Mouse (Mus musculus) natural killer cell, adult 2 months (primary cell): ENCODE measurements around the gene Bnc2.

Source experiments
- DNase-seq, 2 experiments: peaks; one replicate each; pipeline ENCODE4 v3.0.0; 2022; ENCODE audit warnings: low spot score in 2 of 2

The Bnc2 gene

DNA sequence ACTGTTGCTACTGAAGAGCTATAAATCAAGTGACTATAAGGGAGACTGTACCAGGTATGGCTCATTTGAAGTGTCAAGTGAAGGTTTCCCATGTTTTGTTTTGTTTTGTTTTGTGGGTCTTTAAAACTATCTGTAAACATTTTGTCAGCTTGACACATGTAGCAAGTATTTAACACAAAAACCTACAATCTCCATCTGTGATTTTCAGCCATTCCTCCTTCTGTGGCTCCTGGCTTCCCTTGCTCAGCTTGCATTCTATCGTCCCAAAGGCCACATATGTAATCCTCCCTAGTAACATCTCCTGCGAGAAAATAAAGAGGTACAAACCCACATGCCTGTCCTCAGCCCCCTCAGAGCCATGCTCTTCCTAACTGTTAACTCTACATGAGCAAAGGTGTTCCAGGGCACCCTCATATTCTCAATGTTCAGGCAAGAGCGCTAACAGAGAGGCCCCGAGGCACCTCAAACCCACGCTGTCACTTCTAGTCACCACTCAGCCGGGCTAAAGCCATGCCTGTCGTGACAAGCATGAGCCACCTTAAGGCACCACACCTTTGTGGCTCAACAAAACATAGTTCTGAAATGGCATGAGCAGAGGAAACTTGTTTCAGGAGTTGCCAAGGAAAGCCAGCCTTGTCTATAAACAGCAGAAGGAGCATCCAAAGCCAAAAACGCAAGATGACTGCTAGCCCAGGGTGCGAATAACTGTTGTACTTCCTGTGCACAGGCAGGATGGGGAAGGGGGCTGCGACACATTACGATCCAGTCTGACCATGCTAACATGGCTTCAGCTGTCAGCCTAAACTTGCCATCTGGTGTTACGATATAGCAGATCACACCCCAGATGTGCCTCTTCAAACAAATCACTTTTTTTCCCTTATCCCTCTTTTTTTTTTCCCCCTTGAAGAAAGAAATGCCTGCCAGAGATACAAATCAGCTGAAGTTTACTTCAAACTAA lies 42.0 kb downstream of the Bnc2 start:
- no peak for DNase-seq

- no peak for DNase-seq
Measured at GRCm38 (mm10) chr4:84627616-84628015, 47.5 kb downstream of the Bnc2 start.

GRCm38 (mm10) chr4:84623312-84623711 lies 51.8 kb downstream of the Bnc2 start:
- no peak for DNase-seq

- DNase-seq = no peak
Measured at GRCm38 (mm10) chr4:84621785-84622184, 53.3 kb downstream of the Bnc2 start.

DNA sequence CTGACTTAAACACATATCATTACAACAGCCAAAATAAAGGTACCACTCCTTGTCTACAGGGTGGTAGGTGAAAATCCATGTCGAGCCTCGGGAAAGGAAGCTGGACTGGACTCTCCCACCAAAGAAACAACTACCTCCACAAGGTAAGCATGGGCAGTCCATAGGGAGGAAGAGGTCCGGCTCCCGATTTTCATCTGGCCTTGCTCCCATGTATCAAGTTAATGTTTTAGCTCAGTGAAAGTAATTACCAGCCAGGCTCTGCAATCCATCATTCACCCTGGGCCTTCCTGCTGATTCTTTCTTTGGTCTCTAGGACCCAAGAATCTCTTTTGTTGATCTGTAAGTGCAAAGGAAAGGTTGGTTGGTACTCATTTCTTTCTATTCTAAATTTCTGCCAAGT lies 65.2 kb downstream of the Bnc2 start:
- no peak for DNase-seq

DNA sequence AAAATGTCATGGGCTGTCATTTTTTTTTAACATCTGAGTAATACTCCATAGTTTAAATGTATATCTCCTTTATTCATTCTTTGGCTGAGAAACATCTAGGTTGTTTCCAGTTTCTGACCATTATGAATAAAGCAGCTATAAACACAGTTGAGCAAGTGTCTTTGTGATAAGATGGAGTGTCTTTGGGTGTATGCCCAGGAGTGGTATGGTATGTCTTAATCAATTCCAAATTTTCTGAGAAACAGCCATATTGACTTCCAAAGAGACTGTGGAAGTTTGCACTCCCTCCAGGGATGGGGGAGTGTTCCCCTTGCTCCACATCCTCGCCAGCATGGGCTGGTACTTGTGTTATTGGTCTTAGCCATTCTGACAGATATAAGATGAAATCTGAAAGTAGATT lies 70.6 kb downstream of the Bnc2 start:
- DNase-seq = no peak

GRCm38 (mm10) chr4:84580260-84580952 lies 94.7 kb downstream of the Bnc2 start:
- DNase-seq = no peak

DNA sequence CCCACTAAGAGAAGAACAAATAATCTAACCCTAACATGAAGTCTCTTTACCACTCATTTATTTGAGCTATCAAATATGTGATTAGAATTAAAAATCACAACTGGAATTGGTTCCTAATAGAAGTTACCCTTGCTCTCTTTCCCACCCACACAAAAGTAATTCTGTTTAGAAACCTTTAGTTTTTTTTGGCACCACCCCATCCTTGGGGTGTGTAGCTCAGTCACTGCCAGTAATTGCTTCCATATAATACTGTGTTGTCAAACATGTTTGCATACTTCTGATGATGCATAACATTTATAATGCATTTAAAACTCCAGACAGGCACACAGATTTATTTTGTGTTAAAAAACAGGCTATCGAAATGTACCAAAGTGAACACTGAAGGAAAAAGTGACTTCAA lies 96.8 kb downstream of the Bnc2 start:
- no peak for DNase-seq

- DNase-seq = no peak
Measured at GRCm38 (mm10) chr4:84566123-84566522, 109.0 kb downstream of the Bnc2 start.

DNA sequence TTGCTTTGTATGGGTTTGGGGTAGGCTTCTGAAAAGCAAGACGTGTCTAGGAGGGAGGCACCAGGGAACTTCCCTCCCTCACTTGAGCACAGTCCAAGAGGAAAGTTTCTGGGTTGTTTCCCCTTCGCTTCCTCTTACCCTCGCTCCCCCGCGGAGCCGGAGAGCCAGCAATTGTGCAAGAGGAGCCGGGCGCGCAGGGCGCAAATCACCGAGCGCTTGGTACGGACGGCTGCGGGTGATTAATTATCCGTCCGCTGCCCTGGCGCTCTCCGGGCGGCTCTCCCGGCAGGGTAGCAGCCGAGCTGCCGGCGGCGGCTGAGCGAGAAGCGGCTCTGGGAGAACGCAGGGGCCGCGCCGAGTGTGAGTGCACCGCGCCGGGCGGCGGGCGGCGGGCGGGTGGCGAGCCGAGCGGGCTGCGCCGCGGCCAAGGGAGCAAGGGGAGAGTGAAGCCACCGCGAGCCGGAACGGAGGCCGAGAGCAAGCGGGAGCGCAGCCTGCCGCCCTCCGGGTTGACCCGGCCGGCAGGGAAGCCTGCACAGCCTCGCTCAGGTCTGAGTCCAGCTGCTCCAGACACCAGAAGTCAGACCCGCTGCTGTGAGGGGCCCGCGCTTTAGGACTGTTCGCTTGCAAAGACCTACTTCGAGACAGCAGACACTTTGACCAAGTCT lies 129.7 kb downstream of the Bnc2 start:
- DNase-seq = no peak

DNA sequence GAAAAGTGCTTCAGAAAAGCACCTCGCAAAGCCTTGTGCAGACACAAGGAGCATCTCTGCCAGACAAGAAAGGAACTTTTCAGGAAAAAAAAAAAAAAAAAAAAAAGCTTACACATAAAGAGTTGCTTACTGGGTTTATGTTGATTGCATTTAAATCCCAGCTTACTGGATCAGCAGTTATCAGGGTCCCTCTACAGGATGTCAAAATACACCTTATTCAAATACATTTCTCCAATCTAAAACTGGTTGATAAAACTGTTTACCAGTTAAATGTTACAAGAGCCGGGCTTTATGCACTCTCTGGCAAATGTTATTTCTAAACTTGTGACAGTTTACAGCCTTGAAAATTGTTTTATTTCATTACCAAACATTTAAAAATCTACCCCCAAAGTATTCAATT lies 130.4 kb downstream of the Bnc2 start:
- DNase-seq = no peak

GRCm38 (mm10) chr4:84540531-84540930 lies 134.5 kb downstream of the Bnc2 start:
- DNase-seq = no peak

- DNase-seq = no peak
Measured at GRCm38 (mm10) chr4:84539396-84539795, 135.7 kb downstream of the Bnc2 start.

GRCm38 (mm10) chr4:84528886-84529789 lies 145.9 kb downstream of the Bnc2 start:
- DNase-seq = no peak

DNA sequence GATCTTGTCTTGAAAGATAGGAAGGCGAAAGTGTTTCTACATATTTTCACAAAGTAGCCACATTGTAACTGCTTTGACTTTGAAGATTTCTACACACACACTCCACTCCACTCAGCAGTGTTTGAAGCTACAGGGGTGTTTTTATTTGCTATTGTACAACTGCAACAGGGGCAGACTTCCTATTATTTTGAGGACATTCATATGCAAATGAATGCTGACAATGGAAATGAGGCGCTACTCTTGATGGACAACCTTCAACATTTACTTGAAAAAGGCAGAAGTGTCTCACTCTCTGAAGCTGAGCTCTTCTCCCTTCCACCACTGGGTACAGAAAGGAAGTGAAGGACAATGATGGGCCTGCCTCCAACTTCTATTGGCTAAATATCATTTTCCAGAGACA lies 146.7 kb downstream of the Bnc2 start:
- DNase-seq = no peak

GRCm38 (mm10) chr4:84527066-84527933 lies 147.8 kb downstream of the Bnc2 start:
- DNase-seq = no peak

GRCm38 (mm10) chr4:84523651-84524221 lies 151.3 kb downstream of the Bnc2 start:
- DNase-seq = no peak

DNA sequence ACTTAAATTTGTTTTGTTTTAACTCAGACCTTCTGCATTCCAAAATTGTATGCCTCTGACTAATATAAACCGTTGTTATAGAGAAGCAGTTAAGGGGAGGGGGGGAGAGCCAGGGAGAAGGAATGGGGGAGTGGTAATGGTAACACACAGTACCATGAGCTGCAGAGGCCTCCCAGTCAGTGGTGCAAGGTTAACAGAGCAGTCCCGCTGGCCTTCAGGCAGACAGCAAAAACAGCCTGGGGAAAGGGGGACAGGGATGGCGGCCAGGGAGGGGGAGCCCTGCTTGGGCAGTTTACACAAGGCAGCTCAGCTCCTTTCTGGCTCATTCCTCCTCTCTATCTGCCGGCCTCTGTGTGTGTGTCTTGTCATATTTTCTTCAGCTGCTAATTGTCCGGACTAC lies 151.9 kb downstream of the Bnc2 start:
- no peak for DNase-seq

- no peak for DNase-seq
Measured at GRCm38 (mm10) chr4:84521562-84521961, 153.5 kb downstream of the Bnc2 start.

DNA sequence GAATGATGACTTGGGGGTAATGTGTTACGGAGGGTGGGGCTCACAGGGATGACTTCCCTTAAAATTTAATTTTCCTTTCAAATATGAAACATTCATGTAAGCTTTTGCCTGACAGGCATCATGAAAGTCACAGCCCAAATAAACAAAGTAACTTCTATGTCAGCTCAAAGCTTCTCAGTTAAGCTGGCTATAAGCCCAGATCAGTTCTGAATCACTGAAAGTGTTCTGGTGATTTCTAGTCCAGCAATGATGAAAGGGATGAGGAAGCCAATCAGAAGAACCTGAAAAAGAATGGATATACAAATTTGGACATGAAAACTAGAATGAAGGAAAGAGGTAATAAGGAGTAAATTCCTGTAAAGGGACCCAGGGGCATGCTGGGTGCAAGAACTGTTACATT lies 164.6 kb downstream of the Bnc2 start:
- DNase-seq = no peak
